Mouse (Mus musculus) erythroid progenitor cell, adult 5-6 weeks (primary cell): Measurements from ENCODE around the gene Sumo3. TPM values are rescaled to one million over a fixed set of nuclear protein-coding genes. Genes with fewer than 3 reads are reported as not detected.

ENCODE experiments used
- ATAC-seq: replicated peaks from 2 replicates; pipeline ENCODE4 v1.8.0; 2016; ENCODE audit warnings: moderate number of reproducible peaks, mild to moderate bottlenecking, moderate TSS enrichment, inconsistent platforms; ENCODE audit not compliant: poor library complexity, low FRiP score, severe bottlenecking
- total RNA-seq, 2 experiments: library from RNA; stranded (forward) in 1 of 2; stranded (reverse) in 1 of 2; fragments of 150-400 nt in 1 of 2; fragments of 186-747, 209-891 nt in 1 of 2; gene quantifications; 2 replicates each; pipeline versions ENCODE4 v1.2.3 to v1.2.4; 2015 to 2017; ENCODE audit warnings: low replicate concordance in 2 of 2

Gene Sumo3
- total RNA-seq, 2 experiments from 2014 or later, result 9.2 to 21.1 TPM

GRCm38 (mm10) chr10:77666342-77666741, 60.4 kb downstream of the Sumo3 start:
- no peak for ATAC-seq

DNA sequence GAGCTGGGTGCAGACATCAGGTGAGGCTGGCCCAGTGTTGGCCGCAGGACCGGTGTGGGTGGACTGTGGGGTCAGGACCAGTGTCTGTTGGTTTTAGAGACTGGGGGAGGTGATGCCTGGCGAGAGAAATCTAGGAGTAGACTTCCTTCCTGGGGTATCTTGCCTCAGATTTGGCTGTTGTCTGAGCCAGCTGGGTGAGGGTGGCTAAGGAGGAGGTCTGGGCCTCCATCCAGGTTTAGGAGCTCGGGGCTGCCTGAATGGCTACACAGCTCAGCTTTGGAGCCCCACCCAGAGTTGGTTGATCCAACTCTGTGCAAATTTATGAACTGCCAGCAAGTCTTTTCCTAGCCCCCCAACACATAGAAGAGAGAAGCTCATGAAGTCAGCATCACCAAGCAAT, 61.5 kb downstream of the Sumo3 start:
- no peak for ATAC-seq

Other genes starting within 250 kb of the Sumo3 start
- gene Adarb1, start 187.8 kb upstream of the Sumo3 start, total RNA-seq (2015; ENCODE audit: low replicate concordance), result not detected in 2 replicates
- not detected in 2 replicates for gene Adarb1, start 187.8 kb upstream of the Sumo3 start, total RNA-seq (2017; ENCODE audit: low replicate concordance)
- 2.2 and 5.9 TPM in 2 replicates for gene Fam207a, start 90.3 kb upstream of the Sumo3 start, total RNA-seq (2015; ENCODE audit: low replicate concordance)
- 13.2 and 16.2 TPM in 2 replicates for gene Fam207a, start 90.3 kb upstream of the Sumo3 start, total RNA-seq (2017; ENCODE audit: low replicate concordance)
- gene Itgb2, start 75.8 kb upstream of the Sumo3 start, total RNA-seq (2015; ENCODE audit: low replicate concordance), result 36.4 and 37.3 TPM in 2 replicates
- 20.9 and 29.3 TPM in 2 replicates for gene Itgb2, start 75.8 kb upstream of the Sumo3 start, total RNA-seq (2017; ENCODE audit: low replicate concordance)
- gene Pttg1ip, start 24.4 kb upstream of the Sumo3 start, total RNA-seq (2015; ENCODE audit: low replicate concordance), result 62.5 and 73.9 TPM in 2 replicates
- gene Pttg1ip, start 24.4 kb upstream of the Sumo3 start, total RNA-seq (2017; ENCODE audit: low replicate concordance), result 34.0 and 59.3 TPM in 2 replicates
- gene Gm49325, start 100 bp downstream of the Sumo3 start, total RNA-seq (2015; ENCODE audit: low replicate concordance), result not detected in 2 replicates
- gene Gm49325, start 100 bp downstream of the Sumo3 start, total RNA-seq (2017; ENCODE audit: low replicate concordance), result not detected in 2 replicates
- gene Ube2g2, start 16.2 kb downstream of the Sumo3 start, total RNA-seq (2015; ENCODE audit: low replicate concordance), result 6.8 and 9.6 TPM in 2 replicates
- gene Ube2g2, start 16.2 kb downstream of the Sumo3 start, total RNA-seq (2017; ENCODE audit: low replicate concordance), result 10.4 and 11.3 TPM in 2 replicates
- gene Tspear, start 80.5 kb downstream of the Sumo3 start, total RNA-seq (2015; ENCODE audit: low replicate concordance), result not detected in 2 replicates
- not detected in 2 replicates for gene Tspear, start 80.5 kb downstream of the Sumo3 start, total RNA-seq (2017; ENCODE audit: low replicate concordance)
- gene Gm19402, start 84.7 kb downstream of the Sumo3 start, total RNA-seq (2015; ENCODE audit: low replicate concordance), result not detected in 2 replicates
- not detected in 2 replicates for gene Gm19402, start 84.7 kb downstream of the Sumo3 start, total RNA-seq (2017; ENCODE audit: low replicate concordance)
- not detected in 2 replicates for gene Gm9508, start 91.1 kb downstream of the Sumo3 start, total RNA-seq (2015; ENCODE audit: low replicate concordance)
- gene Gm9508, start 91.1 kb downstream of the Sumo3 start, total RNA-seq (2017; ENCODE audit: low replicate concordance), result not detected in 2 replicates
- not detected in 2 replicates for gene Gm10272, start 100.5 kb downstream of the Sumo3 start, total RNA-seq (2015; ENCODE audit: low replicate concordance)
- not detected in 2 replicates for gene Gm10272, start 100.5 kb downstream of the Sumo3 start, total RNA-seq (2017; ENCODE audit: low replicate concordance)
- gene Gm10024, start 105.4 kb downstream of the Sumo3 start, total RNA-seq (2015; ENCODE audit: low replicate concordance), result not detected in 2 replicates
- gene Gm10024, start 105.4 kb downstream of the Sumo3 start, total RNA-seq (2017; ENCODE audit: low replicate concordance), result not detected in 2 replicates
- not detected in 2 replicates for gene Gm10142, start 109.7 kb downstream of the Sumo3 start, total RNA-seq (2015; ENCODE audit: low replicate concordance)
- gene Gm10142, start 109.7 kb downstream of the Sumo3 start, total RNA-seq (2017; ENCODE audit: low replicate concordance), result not detected in 2 replicates
- not detected in 2 replicates for gene Krtap12-1, start 114.5 kb downstream of the Sumo3 start, total RNA-seq (2015; ENCODE audit: low replicate concordance)
- not detected in 2 replicates for gene Krtap12-1, start 114.5 kb downstream of the Sumo3 start, total RNA-seq (2017; ENCODE audit: low replicate concordance)
- gene Gm10100, start 120.4 kb downstream of the Sumo3 start, total RNA-seq (2015; ENCODE audit: low replicate concordance), result not detected in 2 replicates
- gene Gm10100, start 120.4 kb downstream of the Sumo3 start, total RNA-seq (2017; ENCODE audit: low replicate concordance), result not detected in 2 replicates
- not detected in 2 replicates for gene Gm18596, start 136.5 kb downstream of the Sumo3 start, total RNA-seq (2015; ENCODE audit: low replicate concordance)
- gene Gm18596, start 136.5 kb downstream of the Sumo3 start, total RNA-seq (2017; ENCODE audit: low replicate concordance), result not detected in 2 replicates
- not detected in 2 replicates for gene Gm9736, start 145.3 kb downstream of the Sumo3 start, total RNA-seq (2015; ENCODE audit: low replicate concordance)
- not detected in 2 replicates for gene Gm9736, start 145.3 kb downstream of the Sumo3 start, total RNA-seq (2017; ENCODE audit: low replicate concordance)
- gene Gm3233, start 153.6 kb downstream of the Sumo3 start, total RNA-seq (2015; ENCODE audit: low replicate concordance), result not detected in 2 replicates
- gene Gm3233, start 153.6 kb downstream of the Sumo3 start, total RNA-seq (2017; ENCODE audit: low replicate concordance), result not detected in 2 replicates
- gene Gm3238, start 165.2 kb downstream of the Sumo3 start, total RNA-seq (2015; ENCODE audit: low replicate concordance), result not detected in 2 replicates
- not detected in 2 replicates for gene Gm3238, start 165.2 kb downstream of the Sumo3 start, total RNA-seq (2017; ENCODE audit: low replicate concordance)
- gene Gm7138, start 170.8 kb downstream of the Sumo3 start, total RNA-seq (2015; ENCODE audit: low replicate concordance), result not detected in 2 replicates
- gene Gm7138, start 170.8 kb downstream of the Sumo3 start, total RNA-seq (2017; ENCODE audit: low replicate concordance), result not detected in 2 replicates
- gene Gm3250, start 176.4 kb downstream of the Sumo3 start, total RNA-seq (2015; ENCODE audit: low replicate concordance), result not detected in 2 replicates
- not detected in 2 replicates for gene Gm3250, start 176.4 kb downstream of the Sumo3 start, total RNA-seq (2017; ENCODE audit: low replicate concordance)
- not detected in 2 replicates for gene Gm7137, start 182.1 kb downstream of the Sumo3 start, total RNA-seq (2015; ENCODE audit: low replicate concordance)
- not detected in 2 replicates for gene Gm7137, start 182.1 kb downstream of the Sumo3 start, total RNA-seq (2017; ENCODE audit: low replicate concordance)
- gene Gm9639, start 189.0 kb downstream of the Sumo3 start, total RNA-seq (2015; ENCODE audit: low replicate concordance), result not detected in 2 replicates
- not detected in 2 replicates for gene Gm9639, start 189.0 kb downstream of the Sumo3 start, total RNA-seq (2017; ENCODE audit: low replicate concordance)
- gene Gm19668, start 193.0 kb downstream of the Sumo3 start, total RNA-seq (2015; ENCODE audit: low replicate concordance), result not detected in 2 replicates
- gene Gm19668, start 193.0 kb downstream of the Sumo3 start, total RNA-seq (2017; ENCODE audit: low replicate concordance), result not detected in 2 replicates
- gene Gm9507, start 205.7 kb downstream of the Sumo3 start, total RNA-seq (2015; ENCODE audit: low replicate concordance), result not detected in 2 replicates
- gene Gm9507, start 205.7 kb downstream of the Sumo3 start, total RNA-seq (2017; ENCODE audit: low replicate concordance), result not detected in 2 replicates
- gene Gm2696, start 208.6 kb downstream of the Sumo3 start, total RNA-seq (2015; ENCODE audit: low replicate concordance), result not detected in 2 replicates
- gene Gm2696, start 208.6 kb downstream of the Sumo3 start, total RNA-seq (2017; ENCODE audit: low replicate concordance), result not detected in 2 replicates
- not detected in 2 replicates for gene Krtap10-4, start 221.0 kb downstream of the Sumo3 start, total RNA-seq (2015; ENCODE audit: low replicate concordance)
- gene Krtap10-4, start 221.0 kb downstream of the Sumo3 start, total RNA-seq (2017; ENCODE audit: low replicate concordance), result not detected in 2 replicates
- not detected in 2 replicates for gene Krtap10-10, start 229.8 kb downstream of the Sumo3 start, total RNA-seq (2015; ENCODE audit: low replicate concordance)
- gene Krtap10-10, start 229.8 kb downstream of the Sumo3 start, total RNA-seq (2017; ENCODE audit: low replicate concordance), result not detected in 2 replicates
- not detected in 2 replicates for gene Gm36176, start 240.7 kb downstream of the Sumo3 start, total RNA-seq (2015; ENCODE audit: low replicate concordance)
- not detected in 2 replicates for gene Gm36176, start 240.7 kb downstream of the Sumo3 start, total RNA-seq (2017; ENCODE audit: low replicate concordance)
- gene Gm10318, start 246.8 kb downstream of the Sumo3 start, total RNA-seq (2015; ENCODE audit: low replicate concordance), result not detected in 2 replicates
- gene Gm10318, start 246.8 kb downstream of the Sumo3 start, total RNA-seq (2017; ENCODE audit: low replicate concordance), result not detected in 2 replicates